Mouse (Mus musculus): ENCODE measurements around the gene Cpne4.

Cpne4 gene

DNA sequence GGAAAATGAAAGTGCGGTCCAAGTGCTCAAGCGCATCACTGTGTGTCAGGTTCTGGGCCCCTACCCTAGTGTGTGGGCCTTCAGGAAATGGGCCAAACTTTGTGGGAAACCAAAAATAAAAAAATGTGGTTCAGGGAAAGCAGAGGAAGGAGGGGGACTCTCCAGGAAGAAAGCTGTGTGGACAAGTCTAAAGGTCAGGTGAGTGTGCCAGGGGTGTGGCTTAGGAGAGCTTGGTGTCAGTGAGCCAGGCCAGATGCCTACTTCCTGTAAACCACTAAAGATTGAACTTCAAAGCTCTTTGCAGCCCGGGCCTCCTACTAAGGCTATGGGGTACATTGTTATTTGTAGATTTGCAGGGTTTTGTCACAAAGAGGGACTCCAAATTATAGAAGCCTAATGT, 327.1 kb downstream of the Cpne4 start:
- DNase-seq (ENCODE audit: low spot score): no peak

- no peak for DNase-seq (ENCODE audit: low spot score)
These were observed 329.9 kb downstream of the Cpne4 start for GRCm38 (mm10) chr9:104877014-104877413.

GRCm38 (mm10) chr9:104878558-104878957, 331.5 kb downstream of the Cpne4 start:
- DNase-seq (ENCODE audit: low spot score): no peak

GRCm38 (mm10) chr9:104890517-104890916, 343.4 kb downstream of the Cpne4 start:
- no peak for DNase-seq (ENCODE audit: low spot score)

DNA sequence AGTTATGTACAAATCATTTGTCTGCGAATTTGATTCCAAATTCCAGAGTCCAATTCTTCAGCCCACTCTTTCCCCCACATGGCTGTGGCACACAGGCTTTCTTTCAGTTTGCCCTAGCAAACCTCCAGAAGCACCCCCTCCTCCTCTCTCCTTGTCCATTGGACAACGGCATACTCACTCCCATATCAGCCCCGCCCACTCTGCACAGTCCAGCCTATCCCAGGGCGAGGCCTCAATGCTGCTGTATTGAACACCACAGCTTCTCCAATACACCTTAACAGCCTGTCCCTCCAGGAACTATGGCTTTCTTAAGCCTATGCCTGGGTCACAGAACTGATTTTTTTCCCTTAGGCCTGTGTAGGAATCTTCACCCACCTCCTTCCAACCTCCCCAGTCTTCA, 348.3 kb downstream of the Cpne4 start:
- no peak for DNase-seq (ENCODE audit: low spot score)

GRCm38 (mm10) chr9:104901118-104901517, 354.0 kb downstream of the Cpne4 start:
- DNase-seq (ENCODE audit: low spot score): no peak

- no peak for DNase-seq (ENCODE audit: low spot score)
These were observed 354.7 kb downstream of the Cpne4 start for GRCm38 (mm10) chr9:104901827-104902226.

DNA sequence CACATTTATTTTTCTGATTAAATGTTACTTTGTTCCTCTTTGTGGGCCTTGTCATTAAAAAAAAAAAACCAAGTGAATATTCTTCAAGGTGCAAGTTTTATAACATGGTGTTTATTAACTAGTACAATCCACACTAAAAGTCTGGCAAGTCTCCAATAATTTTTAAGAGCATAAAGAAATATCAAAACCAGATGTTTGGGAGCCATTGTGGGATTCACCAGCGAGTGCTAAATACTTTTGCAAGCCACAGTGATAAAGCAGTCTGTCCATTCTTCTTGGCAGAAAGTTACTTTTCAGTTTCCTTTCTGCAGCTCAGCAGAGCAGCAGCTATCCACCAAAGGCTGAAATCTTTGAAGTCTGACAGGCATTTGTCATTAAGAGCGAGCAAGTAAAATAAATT, 365.6 kb downstream of the Cpne4 start:
- no peak for DNase-seq (ENCODE audit: low spot score)

GRCm38 (mm10) chr9:104913327-104913726, 366.2 kb downstream of the Cpne4 start:
- no peak for DNase-seq (ENCODE audit: low spot score)

DNA sequence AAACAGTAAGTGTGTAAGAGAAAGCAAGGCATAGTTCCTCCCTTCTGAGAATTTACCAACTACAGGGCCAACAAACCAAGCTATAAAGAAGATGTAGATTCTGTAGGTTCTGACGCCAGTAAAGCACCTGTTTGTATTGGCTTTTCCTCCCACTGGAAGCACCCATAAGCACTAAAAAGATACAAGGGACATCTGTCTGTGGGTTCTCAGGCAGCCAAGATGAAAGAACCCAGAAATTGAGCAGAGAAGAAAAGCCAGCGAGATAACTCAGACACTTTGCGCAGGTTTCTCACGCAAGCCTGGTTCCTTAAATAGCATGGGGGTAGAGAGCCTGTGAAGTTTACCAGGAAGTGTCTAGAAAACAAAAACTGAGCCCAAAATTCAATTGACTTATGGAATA, 374.1 kb downstream of the Cpne4 start:
- DNase-seq (ENCODE audit: low spot score): no peak

GRCm38 (mm10) chr9:104922051-104922450, 375.0 kb downstream of the Cpne4 start:
- DNase-seq (ENCODE audit: low spot score): no peak

- no peak for DNase-seq (ENCODE audit: low spot score)
These were observed 381.7 kb downstream of the Cpne4 start for GRCm38 (mm10) chr9:104928806-104929205.

- no peak for DNase-seq (ENCODE audit: low spot score)
These were observed 393.3 kb downstream of the Cpne4 start for GRCm38 (mm10) chr9:104940389-104940788.

GRCm38 (mm10) chr9:104950551-104950950, 403.5 kb downstream of the Cpne4 start:
- DNase-seq (ENCODE audit: low spot score): no peak

- no peak for DNase-seq (ENCODE audit: low spot score)
These were observed 405.1 kb downstream of the Cpne4 start for GRCm38 (mm10) chr9:104952176-104952575.

GRCm38 (mm10) chr9:104972828-104973227, 425.7 kb downstream of the Cpne4 start:
- DNase-seq (ENCODE audit: low spot score): no peak

- DNase-seq (ENCODE audit: low spot score): no peak
These were observed 435.0 kb downstream of the Cpne4 start for GRCm38 (mm10) chr9:104981934-104982548.

DNA sequence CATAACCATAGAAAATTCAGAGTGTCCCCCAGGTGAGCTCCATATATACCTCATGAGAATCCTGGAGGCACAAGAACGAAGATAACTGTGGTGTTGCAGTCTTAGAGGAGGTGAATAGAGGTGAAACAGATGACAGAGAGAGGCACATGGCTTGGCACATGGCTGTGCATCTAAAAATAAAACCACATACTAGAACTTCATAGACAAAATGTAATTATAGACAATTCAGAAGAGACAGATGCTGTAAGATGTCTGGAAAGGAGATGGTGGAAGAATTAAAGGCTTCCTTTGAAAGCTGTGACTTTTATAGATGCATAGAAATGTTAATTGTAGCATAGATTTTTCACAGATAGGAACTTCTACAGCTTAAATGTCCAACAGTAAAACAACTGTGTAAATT, 451.1 kb downstream of the Cpne4 start:
- no peak for DNase-seq (ENCODE audit: low spot score)

DNA sequence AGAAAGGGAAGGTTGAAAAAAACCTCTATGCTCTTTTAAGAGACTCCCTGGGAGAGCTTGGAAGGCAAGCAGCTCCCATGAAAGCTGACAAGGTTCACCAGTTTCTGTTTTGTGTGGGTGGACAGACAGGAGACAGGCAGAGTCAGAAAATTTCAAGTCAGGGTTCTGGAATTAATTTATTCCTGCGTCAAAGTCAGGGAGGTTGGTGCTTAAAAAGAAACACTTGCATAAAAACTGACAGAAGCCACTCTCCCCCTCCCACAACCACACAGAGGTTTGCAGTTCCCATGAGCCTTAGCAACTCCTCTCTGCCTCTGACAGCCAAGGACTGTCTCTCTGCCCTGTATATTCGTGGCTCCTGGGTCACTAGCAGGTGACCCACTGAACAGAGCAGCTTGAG, 463.6 kb downstream of the Cpne4 start:
- DNase-seq (ENCODE audit: low spot score): no peak

- no peak for DNase-seq (ENCODE audit: low spot score)
These were observed 471.1 kb downstream of the Cpne4 start for GRCm38 (mm10) chr9:105018186-105018585.

DNA sequence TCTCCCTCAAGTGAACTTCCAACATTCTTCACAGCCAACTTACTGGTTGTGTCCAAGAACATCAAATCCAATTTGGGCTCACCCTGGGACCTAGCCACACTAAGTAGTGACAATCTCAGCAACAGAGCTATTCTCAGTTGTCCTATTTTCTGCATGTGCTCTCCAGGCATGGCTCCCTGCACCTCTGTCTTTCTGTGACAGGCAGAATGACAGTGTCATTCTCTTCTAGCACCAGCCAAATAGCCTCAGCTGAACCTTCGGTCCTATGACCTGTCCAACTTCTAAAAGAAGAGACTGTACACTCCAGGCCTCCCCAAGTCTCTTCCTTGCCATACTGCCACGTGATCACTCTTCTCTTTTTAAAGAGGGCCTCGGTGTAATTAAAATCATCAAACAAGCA, 481.2 kb downstream of the Cpne4 start:
- DNase-seq (ENCODE audit: low spot score): no peak

DNA sequence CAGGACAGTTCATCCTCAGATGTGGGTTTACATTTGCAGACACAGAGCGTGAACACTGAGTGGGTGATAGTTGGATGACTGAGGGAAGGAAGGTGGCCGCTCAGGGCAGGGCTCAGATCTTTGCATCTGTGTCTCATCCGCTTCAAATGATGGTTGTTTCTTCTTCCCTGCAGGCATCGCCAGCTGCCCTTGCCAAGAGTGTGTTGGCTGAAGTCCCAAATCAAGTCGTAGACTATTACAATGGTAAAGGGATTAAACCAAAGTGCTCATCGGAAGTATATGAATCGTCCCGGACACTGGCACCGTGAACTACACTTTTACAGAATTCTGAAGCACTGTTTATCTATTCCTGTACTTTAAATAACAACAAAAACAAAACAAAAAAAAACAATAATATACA, 485.5 kb downstream of the Cpne4 start:
- peak; percentile 28 for DNase-seq (ENCODE audit: low spot score)

GRCm38 (mm10) chr9:105033641-105034040, 486.6 kb downstream of the Cpne4 start:
- no peak for DNase-seq (ENCODE audit: low spot score)

DNA sequence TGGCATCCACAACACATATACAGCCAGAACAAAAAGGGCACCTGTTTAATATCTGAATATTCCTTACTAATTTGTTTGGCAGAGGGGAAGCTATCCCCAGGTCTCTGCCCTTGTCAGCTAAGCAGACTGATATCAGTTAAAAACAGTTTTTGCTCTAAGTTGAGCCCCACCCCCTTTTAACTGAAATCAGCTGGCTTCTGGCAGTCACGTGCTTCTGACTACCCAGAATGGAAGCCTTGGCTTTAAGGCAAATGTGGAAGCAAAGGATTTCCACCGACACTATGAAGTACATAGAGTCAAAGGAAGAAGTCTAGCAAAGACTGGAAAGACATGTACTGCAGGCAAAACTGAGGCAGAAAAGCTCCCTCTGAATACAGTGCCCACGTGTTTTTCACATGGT, 490.8 kb downstream of the Cpne4 start:
- DNase-seq (ENCODE audit: low spot score): no peak

DNA sequence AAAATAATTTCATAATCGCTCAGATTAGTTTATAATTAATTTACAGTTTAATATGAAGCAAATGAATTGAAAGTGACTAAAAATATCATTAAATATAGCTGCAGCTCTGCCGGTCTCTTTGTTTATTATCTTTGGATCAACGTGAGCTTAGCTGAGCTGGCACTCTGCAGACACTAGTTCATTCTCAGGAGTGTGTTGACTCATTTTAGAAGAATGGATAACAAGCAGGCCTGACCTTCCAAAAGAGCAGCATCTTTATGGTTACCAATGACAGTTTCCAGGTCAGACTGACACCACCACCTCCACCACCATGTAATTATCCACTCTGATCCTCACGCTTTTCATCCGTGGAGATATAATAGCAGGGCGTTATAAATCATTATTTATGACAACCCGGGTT, 498.9 kb downstream of the Cpne4 start:
- peak; percentile 8 for DNase-seq (ENCODE audit: low spot score)

Data from MN1 (cell line).